Mouse (Mus musculus): ENCODE results near the gene Chrna1. TPM values are rescaled to one million over a fixed set of nuclear protein-coding genes. Genes with fewer than 3 reads are reported as not detected.

Chrna1 gene
- not detected for polyA plus RNA-seq (2017; shearing (Covaris generic))

DNA sequence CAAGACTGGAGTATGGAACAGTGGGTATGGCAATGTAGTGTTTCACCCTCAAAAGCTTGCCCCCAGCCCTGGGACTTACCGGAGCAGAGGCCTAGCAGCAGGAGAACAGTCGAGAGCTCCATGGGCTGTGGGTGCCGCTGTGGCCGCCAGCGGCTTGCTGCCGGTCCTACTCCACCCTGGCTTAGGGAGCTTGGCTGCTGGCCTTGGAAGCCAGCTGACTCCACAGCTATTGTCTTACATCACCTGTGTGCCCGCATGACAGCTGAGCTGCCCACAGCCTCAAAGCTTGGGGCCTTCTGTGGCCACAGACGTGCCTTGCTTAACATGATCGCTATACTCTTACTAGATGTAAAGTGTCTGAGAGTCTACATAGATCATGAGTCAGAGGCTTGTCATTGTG, at the start of gene Chrna1:
Chrna1 (minus strand) TSS at position 173 of the 400 bp plus-strand sequence.

GRCm38 (mm10) chr2:73529356-73530330, 50.5 kb downstream of the Chrna1 start, which contains the start of gene Wipf1:
Gene Wipf1, minus strand, starts transcription at chr2:73529734.

Other genes with a start within 250 kb of the Chrna1 start
- gene Gpr155, start 193.8 kb downstream of the Chrna1 start, polyA plus RNA-seq (2017; shearing (Covaris generic)), result 29.3 TPM
- gene Wipf1, start 50.6 kb downstream of the Chrna1 start, polyA plus RNA-seq (2017; shearing (Covaris generic)), result 142 TPM
- gene Chn1, start 195.0 kb upstream of the Chrna1 start, polyA plus RNA-seq (2017; shearing (Covaris generic)), result 1.2 TPM

All from CD4-positive, CD25-positive, alpha-beta regulatory T cell, adult 9 weeks (primary cell).